Mouse (Mus musculus): Measurements from ENCODE around the gene B4galt5. TPM values are rescaled to one million over a fixed set of nuclear protein-coding genes. Genes with fewer than 3 reads are reported as not detected.
"Not testable (repeated sequence)": the region's sequence is repeated elsewhere in the genome, so short reads cannot be mapped to it uniquely, and the experiment has no call there.

Gene B4galt5
- 17.9 and 24.3 TPM in 2 replicates for polyA plus RNA-seq (2014; fragmentation: Nextera tagmentation; extraction: Ambion mirVana)

- H3K27ac ChIP-seq (replicated peaks; ENCODE audit: low read depth, low read length), result peak within 1 kb of the TSS; percentile 77
- peaks cover 17% of the 10 kb centered on the region; the same call in 1 of the 2 replicates for H3K4me1 ChIP-seq (ENCODE audit: control insufficient read depth, insufficient read depth, low read length)
- H3K4me3 ChIP-seq (ENCODE audit: low read depth, low read length), result peak within 1 kb of the TSS; percentile 85
- peak within 1 kb of the TSS; percentile 88 for H3K9ac ChIP-seq (ENCODE audit: low read depth, low read length)
- ATAC-seq (ENCODE audit: low read depth) (peak; percentile 48; the same call in 1 of the 2 replicates), DNase-seq (ENCODE audit: low spot score) (no peak)
- 0 out of 2 replicates have a peak, but pooled peaks cover 10% of the 10 kb centered on the region for H3K27me3 ChIP-seq (replicated peaks; ENCODE audit: control insufficient read depth, insufficient read depth, low read length)
- 1% methylated on average over 32 of the region's 111 CpGs for whole genome bisulfite sequencing
- H3K9me3 ChIP-seq (ENCODE audit: control insufficient read depth, low read length), result no peaks in the 10 kb centered on the region
- H3K4me2 ChIP-seq (ENCODE audit: low read depth, low read length), result peak within 1 kb of the TSS; percentile 90
- H3K36me3 ChIP-seq (ENCODE audit: control insufficient read depth, insufficient read depth, low read length), result 0 out of 2 replicates have a peak, but pooled peaks cover 4% of the 10 kb centered on the region
Observed at GRCm38 (mm10) chr2:167348376-167349282, at the start of gene B4galt5. TSS of gene B4galt5 (minus strand) at chr2:167349183.

- WGBS, result 97% methylated on average over 9 of the region's 9 CpGs
- H3K27ac ChIP-seq (replicated peaks; ENCODE audit: low read depth, low read length); H3K4me1 ChIP-seq (ENCODE audit: control insufficient read depth, insufficient read depth, low read length); H3K36me3 ChIP-seq (ENCODE audit: control insufficient read depth, insufficient read depth, low read length); DNase-seq (ENCODE audit: low spot score); H3K9me3 ChIP-seq (ENCODE audit: control insufficient read depth, low read length); H3K4me2 ChIP-seq (ENCODE audit: low read depth, low read length); H3K4me3 ChIP-seq (ENCODE audit: low read depth, low read length); ATAC-seq (ENCODE audit: low read depth); H3K9ac ChIP-seq (ENCODE audit: low read depth, low read length); H3K27me3 ChIP-seq (replicated peaks; ENCODE audit: control insufficient read depth, insufficient read depth, low read length): not testable (repeated sequence)
Observed at GRCm38 (mm10) chr2:167396420-167396819, 47.4 kb upstream of the B4galt5 start.

DNA sequence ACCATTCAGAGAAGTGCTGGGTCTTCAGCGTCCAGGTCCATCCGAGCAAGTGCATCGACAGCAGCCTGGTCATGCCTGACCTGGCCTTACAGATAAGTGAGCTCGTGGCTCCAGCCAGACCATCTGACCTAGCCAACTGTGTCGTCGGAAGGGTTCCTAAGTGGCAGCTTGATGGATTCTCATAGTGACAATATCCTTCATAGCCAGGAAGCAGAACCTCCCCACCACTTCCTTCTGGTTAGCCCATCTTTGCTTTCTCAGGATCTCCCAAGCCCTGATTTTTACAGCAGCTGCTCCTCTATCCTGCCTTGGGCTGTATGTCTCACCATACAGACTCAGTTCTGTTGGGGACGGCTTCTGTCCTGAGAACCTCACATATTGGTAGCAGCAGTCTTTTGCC, 45.4 kb upstream of the B4galt5 start:
- ATAC-seq (ENCODE audit: low read depth) (no peak), DNase-seq (ENCODE audit: low spot score) (no peak)
- Histone ChIP-seq H3K9me3 (ENCODE audit: control insufficient read depth, low read length) (no peaks in the 10 kb centered on the region), H3K4me2 (ENCODE audit: low read depth, low read length) (no peak overlapping the region), H3K27me3 (replicated peaks; ENCODE audit: control insufficient read depth, insufficient read depth, low read length) (no peaks in the 10 kb centered on the region), H3K4me1 (ENCODE audit: control insufficient read depth, insufficient read depth, low read length) (no peaks in the 10 kb centered on the region), H3K9ac (ENCODE audit: low read depth, low read length) (no peak overlapping the region), H3K27ac (replicated peaks; ENCODE audit: low read depth, low read length) (no peak overlapping the region), H3K4me3 (ENCODE audit: low read depth, low read length) (no peak overlapping the region), H3K36me3 (ENCODE audit: control insufficient read depth, insufficient read depth, low read length) (no peaks in the 10 kb centered on the region)
- WGBS, result 84% methylated on average over 7 of the region's 7 CpGs

DNA sequence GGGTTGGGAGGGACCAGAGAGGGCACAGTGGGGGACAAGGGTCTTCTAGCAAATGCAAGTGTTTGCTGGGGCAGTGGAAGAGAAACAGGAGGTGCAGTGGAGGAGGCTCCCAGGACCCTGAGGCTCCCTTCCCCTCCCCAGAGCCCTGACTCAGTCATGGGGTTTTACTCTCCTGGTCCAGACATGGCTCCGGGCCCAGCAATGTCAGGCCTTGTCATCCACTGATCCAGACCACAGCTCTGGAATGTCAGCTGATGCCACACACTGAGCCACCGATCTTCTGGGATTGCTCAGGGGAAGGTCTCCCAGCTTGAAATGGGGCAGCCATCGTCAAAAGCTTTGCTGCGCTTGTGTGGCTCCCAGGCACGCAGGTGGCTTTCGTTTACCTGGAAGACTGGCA, 38.0 kb upstream of the B4galt5 start:
- Histone ChIP-seq H3K4me3 (ENCODE audit: low read depth, low read length) (no peak overlapping the region), H3K36me3 (ENCODE audit: control insufficient read depth, insufficient read depth, low read length) (no peaks in the 10 kb centered on the region), H3K9ac (ENCODE audit: low read depth, low read length) (no peak overlapping the region), H3K27ac (replicated peaks; ENCODE audit: low read depth, low read length) (no peak overlapping the region), H3K4me1 (ENCODE audit: control insufficient read depth, insufficient read depth, low read length) (no peaks in the 10 kb centered on the region), H3K27me3 (replicated peaks; ENCODE audit: control insufficient read depth, insufficient read depth, low read length) (no peaks in the 10 kb centered on the region), H3K4me2 (ENCODE audit: low read depth, low read length) (no peak overlapping the region), H3K9me3 (ENCODE audit: control insufficient read depth, low read length) (no peaks in the 10 kb centered on the region)
- ATAC-seq (ENCODE audit: low read depth) (no peak), DNase-seq (ENCODE audit: low spot score) (no peak)
- WGBS, result 71% methylated on average over 6 of the region's 6 CpGs

GRCm38 (mm10) chr2:167386456-167386855, 37.5 kb upstream of the B4galt5 start:
- ATAC-seq (ENCODE audit: low read depth), result no peak
- no peak overlapping the region for H3K4me2 ChIP-seq (ENCODE audit: low read depth, low read length)
- no peak overlapping the region for H3K4me3 ChIP-seq (ENCODE audit: low read depth, low read length)
- no peaks in the 10 kb centered on the region for H3K27me3 ChIP-seq (replicated peaks; ENCODE audit: control insufficient read depth, insufficient read depth, low read length)
- H3K9me3 ChIP-seq (ENCODE audit: control insufficient read depth, low read length), result no peaks in the 10 kb centered on the region
- H3K9ac ChIP-seq (ENCODE audit: low read depth, low read length), result no peak overlapping the region; the same call in 1 of the 2 replicates
- H3K36me3 ChIP-seq (ENCODE audit: control insufficient read depth, insufficient read depth, low read length), result no peaks in the 10 kb centered on the region
- H3K4me1 ChIP-seq (ENCODE audit: control insufficient read depth, insufficient read depth, low read length), result no peaks in the 10 kb centered on the region
- WGBS, result 81% methylated on average over 4 of the region's 4 CpGs
- DNase-seq (ENCODE audit: low spot score), result no peak
- no peak overlapping the region for H3K27ac ChIP-seq (replicated peaks; ENCODE audit: low read depth, low read length)

DNA sequence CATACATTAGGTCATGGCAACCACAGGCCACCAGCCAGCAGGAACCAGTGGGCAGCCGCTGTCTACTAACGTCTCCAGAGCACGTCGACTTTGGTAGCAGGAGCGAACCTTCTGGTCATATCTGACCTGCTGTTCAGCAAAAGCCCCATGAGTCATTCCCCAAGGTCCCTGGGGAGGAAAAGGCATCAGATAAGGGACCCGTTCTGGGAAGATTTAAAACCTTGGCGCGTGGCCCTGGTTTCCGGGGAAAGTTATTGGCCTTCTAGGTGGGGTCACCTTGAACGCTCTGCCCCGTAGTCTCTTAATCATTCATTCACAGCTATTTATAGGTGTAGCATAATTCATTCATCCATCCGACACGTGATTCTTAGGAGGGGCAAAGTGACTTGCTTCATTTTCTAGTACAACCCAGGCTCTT, 34.7 kb upstream of the B4galt5 start:
- Histone ChIP-seq H3K4me2 (ENCODE audit: low read depth, low read length) (no peak overlapping the region), H3K9ac (ENCODE audit: low read depth, low read length) (no peak overlapping the region), H3K36me3 (ENCODE audit: control insufficient read depth, insufficient read depth, low read length) (no peaks in the 10 kb centered on the region), H3K9me3 (ENCODE audit: control insufficient read depth, low read length) (no peaks in the 10 kb centered on the region), H3K4me1 (ENCODE audit: control insufficient read depth, insufficient read depth, low read length) (no peaks in the 10 kb centered on the region), H3K27me3 (replicated peaks; ENCODE audit: control insufficient read depth, insufficient read depth, low read length) (no peaks in the 10 kb centered on the region), H3K27ac (replicated peaks; ENCODE audit: low read depth, low read length) (no peak overlapping the region), H3K4me3 (ENCODE audit: low read depth, low read length) (no peak overlapping the region)
- ATAC-seq (ENCODE audit: low read depth), result no peak
- 87% methylated on average over 13 of the region's 13 CpGs for WGBS
- DNase-seq (ENCODE audit: low spot score), result no peak

DNA sequence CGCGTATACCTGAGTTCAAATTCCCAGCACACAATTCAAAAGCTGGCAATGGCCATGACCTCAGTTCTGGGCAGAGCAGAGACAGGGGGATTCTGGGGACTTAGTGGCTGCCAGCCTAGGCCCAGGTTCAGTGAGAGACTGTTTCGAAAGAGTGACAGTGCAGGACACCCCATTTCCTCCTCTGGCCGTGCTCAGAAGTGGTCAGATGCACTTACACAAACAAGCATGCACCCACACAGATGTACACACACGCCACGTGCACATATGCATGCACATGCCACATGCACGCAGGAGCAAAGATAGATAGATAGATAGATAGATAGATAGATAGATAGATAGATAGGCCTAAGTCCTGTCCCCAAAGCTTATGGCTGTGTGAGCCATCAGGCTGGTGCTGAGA, 33.4 kb upstream of the B4galt5 start:
- no peak overlapping the region for H3K9ac ChIP-seq (ENCODE audit: low read depth, low read length)
- H3K4me1 ChIP-seq (ENCODE audit: control insufficient read depth, insufficient read depth, low read length), result no peaks in the 10 kb centered on the region
- DNase-seq (ENCODE audit: low spot score) (no peak), ATAC-seq (ENCODE audit: low read depth) (no peak)
- H3K9me3 ChIP-seq (ENCODE audit: control insufficient read depth, low read length), result no peaks in the 10 kb centered on the region
- no peaks in the 10 kb centered on the region for H3K27me3 ChIP-seq (replicated peaks; ENCODE audit: control insufficient read depth, insufficient read depth, low read length)
- no peak overlapping the region for H3K27ac ChIP-seq (replicated peaks; ENCODE audit: low read depth, low read length)
- H3K4me2 ChIP-seq (ENCODE audit: low read depth, low read length), result no peak overlapping the region
- 86% methylated on average over 7 of the region's 7 CpGs for WGBS
- H3K4me3 ChIP-seq (ENCODE audit: low read depth, low read length), result no peak overlapping the region
- no peaks in the 10 kb centered on the region for H3K36me3 ChIP-seq (ENCODE audit: control insufficient read depth, insufficient read depth, low read length)

DNA sequence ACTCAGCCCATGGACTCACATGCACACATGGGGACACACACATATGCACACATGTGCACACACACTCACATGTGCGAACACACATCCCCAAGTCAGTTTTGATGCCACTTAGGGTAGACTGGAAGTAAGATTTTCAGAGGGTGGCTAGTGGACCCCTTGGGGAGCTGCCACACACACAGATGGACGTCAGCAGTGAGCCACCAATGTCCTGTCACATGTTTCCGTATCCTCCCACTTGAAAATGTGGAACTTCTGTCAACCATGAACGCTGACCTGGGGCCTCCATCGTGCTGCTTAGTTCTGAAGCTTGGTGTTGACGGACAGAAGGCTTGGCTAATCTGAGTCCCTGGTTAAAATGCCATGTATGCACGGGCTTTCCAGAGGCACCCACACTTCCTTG, 32.6 kb upstream of the B4galt5 start:
- Histone ChIP-seq H3K9me3 (ENCODE audit: control insufficient read depth, low read length) (no peaks in the 10 kb centered on the region), H3K36me3 (ENCODE audit: control insufficient read depth, insufficient read depth, low read length) (no peaks in the 10 kb centered on the region), H3K4me3 (ENCODE audit: low read depth, low read length) (no peak overlapping the region), H3K27ac (replicated peaks; ENCODE audit: low read depth, low read length) (no peak overlapping the region), H3K27me3 (replicated peaks; ENCODE audit: control insufficient read depth, insufficient read depth, low read length) (no peaks in the 10 kb centered on the region), H3K4me2 (ENCODE audit: low read depth, low read length) (no peak overlapping the region), H3K4me1 (ENCODE audit: control insufficient read depth, insufficient read depth, low read length) (no peaks in the 10 kb centered on the region), H3K9ac (ENCODE audit: low read depth, low read length) (no peak overlapping the region)
- no peak for DNase-seq (ENCODE audit: low spot score)
- 73% methylated on average over 7 of the region's 7 CpGs for WGBS
- no peak for ATAC-seq (ENCODE audit: low read depth)

Measured in embryonic facial prominence, embryonic 14.5 days (tissue).